Mouse (Mus musculus): ENCODE data around the gene Olfr875. TPM values are rescaled to one million over a fixed set of nuclear protein-coding genes. Genes with fewer than 3 reads are reported as not detected.

The Olfr875 gene
- not detected in 2 replicates for polyA plus RNA-seq (2012; rRNA removed; ENCODE audit: low replicate concordance)

DNA sequence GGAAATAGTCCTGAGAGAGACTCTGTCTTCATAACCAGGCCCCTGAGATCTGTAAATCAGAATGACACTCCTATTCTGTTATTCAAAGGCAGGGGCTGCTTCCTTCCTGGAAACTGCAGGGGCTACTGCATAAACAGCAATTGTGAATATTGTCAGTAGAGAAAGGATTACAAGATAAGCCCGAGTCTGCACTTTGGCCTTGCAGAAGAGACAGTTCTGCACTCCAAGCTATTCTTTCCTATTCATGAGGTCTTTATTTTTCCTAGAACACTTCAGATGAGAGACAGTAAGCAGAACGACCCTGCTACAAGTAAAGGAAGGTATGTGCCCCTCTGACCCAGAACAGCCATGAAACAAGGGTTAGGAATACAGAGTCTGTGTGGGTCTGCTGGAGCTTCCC, at the start of gene Olfr875:
Gene Olfr875 (plus strand): TSS at position 99 of the 400 bp plus-strand sequence.

DNA sequence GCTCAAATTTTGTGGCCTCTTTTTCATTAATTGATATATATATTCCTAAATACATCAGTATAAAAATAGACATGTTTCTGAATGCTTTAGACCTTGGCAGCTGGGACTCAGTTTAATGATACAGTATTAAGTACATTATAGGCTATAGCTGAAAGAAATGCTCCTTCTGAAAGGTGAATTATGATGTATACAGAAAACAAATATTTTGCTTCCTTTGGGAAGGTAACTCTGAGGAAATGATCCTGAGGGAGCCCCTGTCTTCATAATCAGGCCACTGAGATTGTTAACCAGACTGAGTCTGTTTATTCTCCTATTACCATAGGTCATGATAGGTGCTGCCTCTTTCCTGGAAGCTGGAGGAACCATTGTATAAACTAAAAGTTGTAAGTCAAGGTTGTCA, 26.9 kb upstream of the Olfr875 start, which contains the start of gene Olfr874:
Gene Olfr874 (plus strand): TSS at position 301 of the 400 bp plus-strand sequence.

DNA sequence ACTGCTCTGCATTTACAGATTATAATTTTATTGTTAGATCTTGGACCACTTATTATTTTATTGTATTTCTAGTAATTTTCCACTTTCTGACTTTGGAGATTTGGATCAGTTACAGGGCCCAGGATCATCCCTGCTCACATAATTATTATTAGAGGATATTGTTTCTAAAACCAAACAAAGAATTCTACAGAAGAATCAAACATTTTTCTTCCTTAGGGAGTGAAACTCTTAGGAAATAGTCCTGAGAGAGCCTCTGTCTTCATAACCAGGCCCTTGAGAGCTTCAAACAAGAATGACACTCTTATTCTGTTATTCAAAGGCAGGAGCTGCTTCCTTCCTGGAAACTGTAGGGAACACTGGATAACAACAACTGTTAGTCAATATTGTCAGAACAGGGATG, 31.1 kb downstream of the Olfr875 start, which contains the start of gene Olfr876:
Gene Olfr876 (plus strand): TSS at position 301 of the 400 bp plus-strand sequence.

Other genes with a start within 250 kb of the Olfr875 start
- gene Esam, start 243.8 kb upstream of the Olfr875 start, polyA plus RNA-seq (2012; rRNA removed; ENCODE audit: low replicate concordance): 15.7 and 16.2 TPM in 2 replicates
- gene Vsig2, start 232.6 kb upstream of the Olfr875 start, polyA plus RNA-seq (2012; rRNA removed; ENCODE audit: low replicate concordance): 4.0 and 81.2 TPM in 2 replicates
- 3.6 and 5.6 TPM in 2 replicates for gene Nrgn, start 219.0 kb upstream of the Olfr875 start, polyA plus RNA-seq (2012; rRNA removed; ENCODE audit: low replicate concordance)
- gene Siae, start 216.2 kb upstream of the Olfr875 start, polyA plus RNA-seq (2012; rRNA removed; ENCODE audit: low replicate concordance): 2.6 and 5.2 TPM in 2 replicates
- 0.14 TPM in 1 of 2 replicates, not detected in the other for gene Spa17, start 158.1 kb upstream of the Olfr875 start, polyA plus RNA-seq (2012; rRNA removed; ENCODE audit: low replicate concordance)
- 32.5 and 42.3 TPM in 2 replicates for gene Tbrg1, start 114.5 kb upstream of the Olfr875 start, polyA plus RNA-seq (2012; rRNA removed; ENCODE audit: low replicate concordance)
- not detected in 2 replicates for gene Panx3, start 102.6 kb upstream of the Olfr875 start, polyA plus RNA-seq (2012; rRNA removed; ENCODE audit: low replicate concordance)
- not detected in 2 replicates for gene Olfr160, start 55.6 kb upstream of the Olfr875 start, polyA plus RNA-seq (2012; rRNA removed; ENCODE audit: low replicate concordance)
- gene Olfr874, start 26.8 kb upstream of the Olfr875 start, polyA plus RNA-seq (2012; rRNA removed; ENCODE audit: low replicate concordance): not detected in 2 replicates
- not detected in 2 replicates for gene Olfr876, start 31.2 kb downstream of the Olfr875 start, polyA plus RNA-seq (2012; rRNA removed; ENCODE audit: low replicate concordance)
- not detected in 2 replicates for gene Olfr877, start 82.4 kb downstream of the Olfr875 start, polyA plus RNA-seq (2012; rRNA removed; ENCODE audit: low replicate concordance)
- not detected in 2 replicates for gene Olfr145, start 124.9 kb downstream of the Olfr875 start, polyA plus RNA-seq (2012; rRNA removed; ENCODE audit: low replicate concordance)
- not detected in 2 replicates for gene Olfr878, start 146.0 kb downstream of the Olfr875 start, polyA plus RNA-seq (2012; rRNA removed; ENCODE audit: low replicate concordance)
- gene Olfr881, start 220.0 kb downstream of the Olfr875 start, polyA plus RNA-seq (2012; rRNA removed; ENCODE audit: low replicate concordance): not detected in 2 replicates

Measured in duodenum, adult 2 months (tissue).